Mouse (Mus musculus) ES-E14 (cell line): Measurements from ENCODE around the gene 3110082I17Rik.

Experiments
- CHD2 ChIP-seq: IDR thresholded peaks from 2 replicates; pipeline ENCODE4 v1.6.1; 2014; ENCODE audit warnings: mild to moderate bottlenecking, low read depth, low read length, inconsistent platforms
- HCFC1 ChIP-seq: IDR thresholded peaks from 2 replicates; pipeline ENCODE4 v1.6.1; 2012; ENCODE audit warnings: low read length, inconsistent platforms, borderline replicate concordance; ENCODE audit not compliant: insufficient read depth
- MAFK ChIP-seq: IDR thresholded peaks from 2 replicates; pipeline ENCODE4 v1.6.1; 2014; ENCODE audit warnings: mild to moderate bottlenecking, low read depth, low read length, inconsistent platforms; ENCODE audit not compliant: insufficient read depth
- ZC3H11A ChIP-seq: IDR thresholded peaks from 2 replicates; pipeline ENCODE4 v1.6.1; 2012; ENCODE audit warnings: low read depth, mild to moderate bottlenecking, inconsistent platforms, low read length, borderline replicate concordance
- ZNF384 ChIP-seq: IDR thresholded peaks from 2 replicates; pipeline ENCODE4 v1.6.1; 2012; ENCODE audit warnings: low read depth, low read length, inconsistent platforms

DNA sequence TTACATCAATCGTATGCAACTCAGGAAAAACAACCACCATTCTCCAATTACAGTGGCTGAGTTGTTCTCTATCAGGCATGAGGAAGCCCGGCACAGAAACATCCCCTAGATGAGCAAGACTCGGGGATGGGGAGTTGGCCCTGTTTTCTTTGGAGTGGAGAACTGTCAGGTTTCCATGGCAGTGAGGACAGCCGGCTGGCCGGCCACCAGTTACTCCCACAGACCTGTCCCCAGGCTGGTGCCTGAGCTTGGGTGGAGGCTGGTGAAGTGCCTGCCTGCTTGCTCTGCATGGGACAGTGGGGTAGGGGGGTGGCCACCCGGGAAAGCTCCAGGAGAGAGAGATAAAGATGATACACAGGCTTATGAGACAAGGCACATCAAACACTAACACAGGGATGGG lies 12.3 kb downstream of the 3110082I17Rik start:
- TF ChIP-seq ZNF384: no peak
- no peak for TF ChIP-seq CHD2
- no peak for TF ChIP-seq HCFC1
- no peak for TF ChIP-seq MAFK
- no peak for TF ChIP-seq ZC3H11A
